Mouse (Mus musculus) embryonic fibroblast, embryonic 13.5 days (primary cell): Measurements from ENCODE around the gene Rpl23a. TPM values are rescaled to one million over a fixed set of nuclear protein-coding genes. Genes with fewer than 3 reads are reported as not detected.
"Not testable (repeated sequence)": the region's sequence is repeated elsewhere in the genome, so short reads cannot be mapped to it uniquely, and the experiment has no call there.

Experiments
- H3K27ac ChIP-seq: 2 replicates; pipeline ENCODE4 v1.5.1; 2012; ENCODE audit warnings: low read length, control low read depth, inconsistent platforms; ENCODE audit not compliant: insufficient read depth
- H3K4me1 ChIP-seq: 2 replicates; pipeline ENCODE4 v1.6.1; 2011; ENCODE audit warnings: low read length; ENCODE audit not compliant: control insufficient read depth, insufficient read depth
- H3K4me3 ChIP-seq: 2 replicates; pipeline ENCODE4 v1.5.1; 2011; ENCODE audit warnings: mild to moderate bottlenecking, control low read depth, low read length; ENCODE audit not compliant: insufficient read depth
- CTCF ChIP-seq: IDR thresholded peaks from 2 replicates; pipeline ENCODE4 v1.5.1; 2011; ENCODE audit warnings: mild to moderate bottlenecking, control low read depth, low read length, moderate library complexity, borderline replicate concordance; ENCODE audit not compliant: insufficient read depth
- POLR2A ChIP-seq: IDR thresholded peaks from 2 replicates; pipeline ENCODE4 v1.6.1; 2011; ENCODE audit warnings: low read depth, mild to moderate bottlenecking, control low read depth, low read length, moderate library complexity
- polyA plus RNA-seq: library from polyadenylated mRNA; stranded (reverse); fragments of >200 nt; gene quantifications from 2 replicates; pipeline ENCODE4 v1.2.4, GENCODE M21; 2011; ENCODE audit warnings: low read depth; ENCODE audit not compliant: missing spikeins, insufficient read length

Rpl23a gene
- polyA plus RNA-seq, 1 experiment, result 2,276 TPM

DNA sequence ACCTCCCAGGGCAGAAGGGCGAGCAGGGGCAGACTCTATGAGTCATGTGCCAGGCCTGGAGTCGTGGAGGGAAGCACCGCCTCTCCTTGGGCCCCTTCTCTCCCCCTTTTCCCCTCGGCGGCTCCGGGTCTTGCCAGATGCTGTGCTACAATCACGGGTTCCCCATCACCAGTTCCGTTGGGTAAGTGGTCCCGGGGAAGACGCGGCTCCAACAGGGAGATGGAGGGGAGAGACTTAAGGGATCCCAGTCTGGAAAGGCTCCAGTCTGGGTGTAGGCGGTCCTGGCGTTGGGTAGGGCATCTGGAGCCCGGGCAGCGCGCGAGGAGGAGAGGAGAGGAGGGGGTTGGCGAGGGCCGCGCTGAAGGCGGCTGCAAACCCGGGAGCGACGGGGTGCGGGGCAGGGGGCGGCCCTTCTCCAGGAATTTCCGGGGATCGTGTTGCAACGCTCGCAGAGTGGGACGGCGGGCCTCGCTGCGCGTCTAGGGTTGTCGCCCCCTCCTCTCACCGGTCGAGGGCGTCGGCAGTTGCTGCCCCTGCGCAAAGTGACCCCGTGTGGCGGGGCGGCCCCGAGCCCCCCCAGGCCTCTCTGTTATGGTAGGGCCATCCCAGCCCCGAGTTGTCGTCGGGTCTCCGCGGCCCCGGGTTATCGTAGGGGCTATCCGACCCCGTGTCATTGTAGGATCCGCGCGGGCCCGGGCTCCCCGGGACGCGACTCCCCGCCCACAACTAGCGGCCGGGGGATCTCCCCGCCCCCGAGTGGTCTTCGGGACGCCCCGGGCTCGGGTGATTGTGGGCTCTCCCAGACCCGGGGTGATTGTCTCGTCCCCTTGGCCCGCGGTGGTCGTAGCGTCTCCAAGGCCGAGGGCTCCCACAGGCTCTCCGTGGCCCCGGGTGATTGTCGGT lies 5.2 kb upstream of the Rpl23a start, which contains the start of gene Rab34:
Rab34 (plus strand) TSS at position 100 of the 903 bp plus-strand sequence.
- peak; percentile 66 for TF ChIP-seq POLR2A
- no peak for TF ChIP-seq CTCF
- Histone ChIP-seq H3K4me1 (peaks cover 5% of the 10 kb centered on the region; the same call in 1 of the 2 replicates), H3K27ac (peak within 1 kb of the TSS; percentile 94), H3K4me3 (peak within 1 kb of the TSS; percentile 67)

- not testable (repeated sequence) for H3K4me3 ChIP-seq
Observed at GRCm38 (mm10) chr11:78184702-78185101, 1.3 kb upstream of the Rpl23a start.

GRCm38 (mm10) chr11:78183884-78184514 lies 615 bp upstream of the Rpl23a start:
- no peak overlapping the region for H3K27ac ChIP-seq
- TF ChIP-seq POLR2A, result no peak
- TF ChIP-seq CTCF, result no peak
- no peak overlapping the region; the same call in 1 of the 2 replicates for H3K4me3 ChIP-seq
- 0 out of 2 replicates have a peak, but pooled peaks cover 5% of the 10 kb centered on the region for H3K4me1 ChIP-seq

More at GRCm38 (mm10) chr11:78184702-78185101, 1.3 kb upstream of the Rpl23a start:
- not testable (repeated sequence) for H3K27ac ChIP-seq, H3K4me1 ChIP-seq

- peak overlapping the region; percentile 88 for H3K27ac ChIP-seq
- no peak for TF ChIP-seq CTCF
- TF ChIP-seq POLR2A, result peak; percentile 19; the same call in 1 of the 2 replicates
- H3K4me1 ChIP-seq, result 0 out of 2 replicates have a peak, but pooled peaks cover 5% of the 10 kb centered on the region
- peak overlapping the region; percentile 86 for H3K4me3 ChIP-seq
Observed at GRCm38 (mm10) chr11:78182450-78182849, 934 bp downstream of the Rpl23a start.

GRCm38 (mm10) chr11:78181830-78182357 lies 1.5 kb downstream of the Rpl23a start:
- TF ChIP-seq CTCF, result no peak
- TF ChIP-seq POLR2A, result peak; percentile 19; the same call in 1 of the 2 replicates
- Histone ChIP-seq H3K27ac (peak overlapping the region; percentile 88; the same call in 1 of the 2 replicates), H3K4me3 (peak overlapping the region; percentile 86), H3K4me1 (0 out of 2 replicates have a peak, but pooled peaks cover 5% of the 10 kb centered on the region)

GRCm38 (mm10) chr11:78180081-78180761 lies 3.2 kb downstream of the Rpl23a start:
- H3K27ac ChIP-seq, result peak overlapping the region; percentile 2; the same call in 1 of the 2 replicates
- TF ChIP-seq CTCF, result no peak
- TF ChIP-seq POLR2A, result no peak; the same call in none of the 2 replicates
- peak overlapping the region; percentile 63; the same call in 1 of the 2 replicates for H3K4me3 ChIP-seq
- peaks cover 5% of the 10 kb centered on the region; the same call in 1 of the 2 replicates for H3K4me1 ChIP-seq

DNA sequence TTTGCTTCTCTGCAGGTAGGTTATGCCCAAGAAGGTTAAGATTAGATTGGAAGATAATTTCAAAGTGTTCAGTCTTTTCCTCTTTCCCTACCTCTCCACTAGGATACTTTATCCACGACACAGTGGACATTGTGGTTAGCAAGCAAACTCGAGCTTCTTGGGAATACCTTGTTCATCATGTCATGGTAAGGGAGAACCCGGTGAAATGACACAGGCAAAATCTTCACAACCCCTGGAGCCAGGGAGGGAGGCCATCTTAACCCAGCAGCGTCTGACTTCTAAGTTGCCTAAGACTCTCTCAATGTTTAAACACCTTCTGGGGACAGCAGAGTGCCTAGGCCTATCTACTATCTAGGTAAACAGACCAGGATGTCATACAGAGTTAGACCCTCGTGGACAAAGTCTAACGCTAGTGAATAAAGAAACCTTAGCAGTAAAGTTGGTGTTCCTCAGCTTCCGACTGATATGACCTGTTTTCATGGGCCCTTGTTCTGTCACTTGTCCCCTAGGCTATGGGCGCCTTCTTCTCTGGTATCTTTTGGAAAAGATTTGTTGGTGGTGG lies 3.9 kb downstream of the Rpl23a start:
- no peak for TF ChIP-seq CTCF
- no peak for TF ChIP-seq POLR2A
- Histone ChIP-seq H3K27ac (peak overlapping the region; percentile 86; the same call in 1 of the 2 replicates), H3K4me1 (peaks cover 5% of the 10 kb centered on the region), H3K4me3 (peak overlapping the region; percentile 63)

DNA sequence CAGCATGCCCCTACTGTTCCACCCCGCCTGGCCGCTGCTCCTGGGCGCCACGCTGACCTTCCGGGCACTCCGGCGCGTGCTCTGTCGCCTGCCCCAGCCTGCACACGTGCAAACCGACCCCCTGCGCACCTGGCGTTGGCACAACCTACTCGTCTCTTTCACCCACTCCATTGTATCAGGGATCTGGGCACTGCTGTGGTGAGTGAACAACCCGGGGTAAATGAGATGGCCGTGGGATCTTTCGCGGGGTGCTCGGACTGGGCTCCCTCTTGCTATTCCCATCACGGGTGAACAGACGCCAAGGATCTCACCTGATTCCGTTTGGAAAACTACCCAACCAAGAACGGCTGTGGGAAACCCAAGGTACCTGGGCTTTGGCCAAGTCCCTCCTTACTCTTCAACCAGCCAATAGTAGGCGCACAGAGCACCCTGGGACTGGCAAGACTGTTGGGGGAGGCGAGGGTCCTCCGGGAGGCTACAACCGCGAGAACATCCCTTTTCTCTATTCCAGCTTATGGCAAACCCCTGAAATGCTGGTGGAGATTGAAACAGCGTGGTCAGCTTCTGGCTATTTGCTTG lies 4.4 kb downstream of the Rpl23a start:
- Histone ChIP-seq H3K4me1 (peaks cover 5% of the 10 kb centered on the region), H3K4me3 (peak overlapping the region; percentile 63), H3K27ac (peak overlapping the region; percentile 86)
- TF ChIP-seq CTCF, result no peak
- peak; percentile 46 for TF ChIP-seq POLR2A
